Mouse (Mus musculus): ENCODE data around the gene Mrpl20.

The Mrpl20 gene

GRCm38 (mm10) chr4:155831831-155832230, 29.2 kb downstream of the Mrpl20 start:
- DNase-seq (ENCODE audit: low spot score): peak; percentile 5

GRCm38 (mm10) chr4:155832321-155832720, 29.6 kb downstream of the Mrpl20 start:
- no peak for DNase-seq (ENCODE audit: low spot score)

- DNase-seq (ENCODE audit: low spot score): no peak
These were observed 30.6 kb downstream of the Mrpl20 start for GRCm38 (mm10) chr4:155833234-155833633.

GRCm38 (mm10) chr4:155833836-155834235, 31.2 kb downstream of the Mrpl20 start:
- DNase-seq (ENCODE audit: low spot score): peak; percentile 89

GRCm38 (mm10) chr4:155837404-155838010, 34.8 kb downstream of the Mrpl20 start:
- DNase-seq (ENCODE audit: low spot score): no peak

GRCm38 (mm10) chr4:155838187-155839153, 35.8 kb downstream of the Mrpl20 start:
- no peak for DNase-seq (ENCODE audit: low spot score)

- DNase-seq (ENCODE audit: low spot score): peak; percentile 67
These were observed 36.8 kb downstream of the Mrpl20 start, which contains the start of gene Mxra8 for GRCm38 (mm10) chr4:155839483-155839910. Mxra8 (plus strand) TSS chr4:155839680.

- peak; percentile 7 for DNase-seq (ENCODE audit: low spot score)
These were observed 37.7 kb downstream of the Mrpl20 start for GRCm38 (mm10) chr4:155840076-155841002.

- DNase-seq (ENCODE audit: low spot score): peak; percentile 70
These were observed 38.4 kb downstream of the Mrpl20 start for GRCm38 (mm10) chr4:155841003-155841454.

GRCm38 (mm10) chr4:155841651-155842270, 39.1 kb downstream of the Mrpl20 start:
- peak; percentile 19 for DNase-seq (ENCODE audit: low spot score)

GRCm38 (mm10) chr4:155843231-155843630, 40.6 kb downstream of the Mrpl20 start:
- no peak for DNase-seq (ENCODE audit: low spot score)

- DNase-seq (ENCODE audit: low spot score): peak; percentile 94
These were observed 44.3 kb downstream of the Mrpl20 start, which contains the start of gene Dvl1 for GRCm38 (mm10) chr4:155846871-155847578. Dvl1 (plus strand) TSS chr4:155847402.

- peak; percentile 38 for DNase-seq (ENCODE audit: low spot score)
These were observed 45.1 kb downstream of the Mrpl20 start for GRCm38 (mm10) chr4:155847591-155848352.

GRCm38 (mm10) chr4:155848434-155849095, 45.9 kb downstream of the Mrpl20 start:
- DNase-seq (ENCODE audit: low spot score): peak; percentile 5

- no peak for DNase-seq (ENCODE audit: low spot score)
These were observed 46.7 kb downstream of the Mrpl20 start for GRCm38 (mm10) chr4:155849391-155849790.

GRCm38 (mm10) chr4:155849792-155850451, 47.2 kb downstream of the Mrpl20 start:
- no peak for DNase-seq (ENCODE audit: low spot score)

- DNase-seq (ENCODE audit: low spot score): no peak
These were observed 48.7 kb downstream of the Mrpl20 start for GRCm38 (mm10) chr4:155851368-155851767.

GRCm38 (mm10) chr4:155851951-155852411, 49.3 kb downstream of the Mrpl20 start:
- DNase-seq (ENCODE audit: low spot score): no peak

- DNase-seq (ENCODE audit: low spot score): no peak
These were observed 50.7 kb downstream of the Mrpl20 start for GRCm38 (mm10) chr4:155853421-155853820.
